Mouse (Mus musculus): ENCODE measurements around the gene Spata33. TPM values are rescaled to one million over a fixed set of nuclear protein-coding genes. Genes with fewer than 3 reads are reported as not detected.

Gene Spata33
- total and polyA plus RNA-seq, 2 experiments from 2014 or later: 11.4 to 21.3 TPM

DNA sequence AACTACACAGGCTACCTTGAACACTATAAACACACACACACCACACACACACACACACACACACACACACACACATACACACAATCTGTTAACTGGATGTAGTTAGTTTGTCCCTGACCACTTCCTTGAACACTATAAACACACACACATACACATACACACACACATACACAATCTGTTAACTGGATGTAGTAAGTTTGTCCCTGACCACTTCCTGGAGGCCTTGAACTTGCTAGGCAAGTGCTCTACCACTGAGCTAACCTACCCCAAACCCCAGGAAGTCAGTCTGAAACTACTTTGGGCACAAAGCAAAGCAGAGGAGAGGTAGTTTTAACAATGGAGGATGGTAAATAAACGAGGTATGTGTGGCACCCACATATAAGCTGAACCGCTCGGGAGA lies 9.1 kb upstream of the Spata33 start:
- no peak overlapping the region for H3K4me2 ChIP-seq (ENCODE audit: low read depth, low read length)
- DNase-seq (ENCODE audit: low spot score) (no peak), ATAC-seq (ENCODE audit: insufficient read depth, low read depth) (no peak)
- H3K27ac ChIP-seq (ENCODE audit: low read depth): no peak overlapping the region
- H3K27me3 ChIP-seq (ENCODE audit: control insufficient read depth, insufficient read depth, low read length): 0 out of 2 replicates have a peak, but pooled peaks cover 4% of the 10 kb centered on the region
- TF ChIP-seq CTCF (IDR thresholded peaks at IDR 0.05; ENCODE audit: low read depth): no peak
- no peak for TF ChIP-seq EP300 (IDR thresholded peaks at IDR 0.05; ENCODE audit: low read depth)
- no peaks in the 10 kb centered on the region for H3K9me3 ChIP-seq (replicated peaks; ENCODE audit: control insufficient read depth, low read length)
- peaks cover 29% of the 10 kb centered on the region for H3K36me3 ChIP-seq (replicated peaks; ENCODE audit: control insufficient read depth, insufficient read depth, low read length)
- no peaks in the 10 kb centered on the region for H3K4me1 ChIP-seq (ENCODE audit: control insufficient read depth, insufficient read depth)
- 85% methylated on average over 3 of the region's 3 CpGs for WGBS
- no peak overlapping the region for H3K4me3 ChIP-seq (ENCODE audit: low read depth, low read length)
- H3K9ac ChIP-seq (replicated peaks; ENCODE audit: low read depth, low read length): no peak overlapping the region

GRCm38 (mm10) chr8:123211876-123212275 lies 756 bp upstream of the Spata33 start:
- Histone ChIP-seq H3K4me3 (ENCODE audit: low read depth, low read length) (peak overlapping the region; percentile 83), H3K9ac (replicated peaks; ENCODE audit: low read depth, low read length) (peak overlapping the region; percentile 93), H3K27ac (ENCODE audit: low read depth) (no peak overlapping the region; the same call in 1 of the 2 replicates), H3K4me1 (ENCODE audit: control insufficient read depth, insufficient read depth) (peaks cover 31% of the 10 kb centered on the region), H3K9me3 (replicated peaks; ENCODE audit: control insufficient read depth, low read length) (no peaks in the 10 kb centered on the region), H3K27me3 (ENCODE audit: control insufficient read depth, insufficient read depth, low read length) (no peaks in the 10 kb centered on the region), H3K36me3 (replicated peaks; ENCODE audit: control insufficient read depth, insufficient read depth, low read length) (peaks cover 34% of the 10 kb centered on the region), H3K4me2 (ENCODE audit: low read depth, low read length) (peak overlapping the region; percentile 84)
- no peak for DNase-seq (ENCODE audit: low spot score)
- TF ChIP-seq CTCF (IDR thresholded peaks at IDR 0.05; ENCODE audit: low read depth) (no peak), EP300 (IDR thresholded peaks at IDR 0.05; ENCODE audit: low read depth) (no peak)
- WGBS: 29% methylated on average over 10 of the region's 10 CpGs
- no peak for ATAC-seq (ENCODE audit: insufficient read depth, low read depth)

DNA sequence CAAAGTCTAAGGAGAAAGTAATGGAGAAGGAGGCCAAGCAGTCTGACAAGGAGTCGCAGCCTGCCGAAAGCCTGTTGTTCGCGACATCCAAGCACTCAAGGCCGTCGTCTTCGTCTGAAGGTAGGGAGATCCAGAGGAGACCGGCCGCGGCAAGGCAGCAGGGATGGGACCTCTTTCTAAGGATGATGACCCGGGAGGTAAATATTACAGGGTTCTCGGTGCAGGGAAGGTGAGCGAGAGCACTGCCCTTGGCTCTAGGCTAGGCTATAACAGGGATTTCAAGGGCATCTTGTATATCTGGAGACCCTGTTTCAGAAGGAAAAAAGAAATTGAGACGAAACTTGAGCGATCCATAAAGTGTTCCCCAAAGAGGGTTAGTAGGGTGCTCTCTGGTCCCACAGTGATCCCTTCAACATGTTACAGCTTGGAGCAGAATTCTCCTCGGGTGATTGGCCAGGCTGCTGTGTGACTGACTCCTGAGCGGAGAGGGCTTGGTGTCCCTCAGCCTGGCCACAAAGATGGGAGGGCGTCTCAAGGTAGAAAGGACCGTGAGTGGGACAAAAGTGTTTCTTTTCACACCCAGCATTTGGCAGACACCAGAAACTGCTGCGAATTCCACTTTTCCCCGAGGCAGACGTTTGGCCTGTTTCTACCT lies 613 bp downstream of the Spata33 start:
- no peak for TF ChIP-seq CTCF (IDR thresholded peaks at IDR 0.05; ENCODE audit: low read depth)
- TF ChIP-seq EP300 (IDR thresholded peaks at IDR 0.05; ENCODE audit: low read depth): no peak
- Histone ChIP-seq H3K27me3 (ENCODE audit: control insufficient read depth, insufficient read depth, low read length) (no peaks in the 10 kb centered on the region), H3K4me1 (ENCODE audit: control insufficient read depth, insufficient read depth) (peaks cover 31% of the 10 kb centered on the region), H3K27ac (ENCODE audit: low read depth) (peak overlapping the region; percentile 68), H3K4me2 (ENCODE audit: low read depth, low read length) (peak overlapping the region; percentile 84), H3K9ac (replicated peaks; ENCODE audit: low read depth, low read length) (peak overlapping the region; percentile 61), H3K9me3 (replicated peaks; ENCODE audit: control insufficient read depth, low read length) (no peaks in the 10 kb centered on the region), H3K4me3 (ENCODE audit: low read depth, low read length) (peak overlapping the region; percentile 83), H3K36me3 (replicated peaks; ENCODE audit: control insufficient read depth, insufficient read depth, low read length) (peaks cover 20% of the 10 kb centered on the region)
- DNase-seq (ENCODE audit: low spot score) (no peak), ATAC-seq (ENCODE audit: insufficient read depth, low read depth) (0 out of 2 replicates have a peak, but pooled peaks have one; percentile 2)
- 18% methylated on average over 22 of the region's 22 CpGs for WGBS

DNA sequence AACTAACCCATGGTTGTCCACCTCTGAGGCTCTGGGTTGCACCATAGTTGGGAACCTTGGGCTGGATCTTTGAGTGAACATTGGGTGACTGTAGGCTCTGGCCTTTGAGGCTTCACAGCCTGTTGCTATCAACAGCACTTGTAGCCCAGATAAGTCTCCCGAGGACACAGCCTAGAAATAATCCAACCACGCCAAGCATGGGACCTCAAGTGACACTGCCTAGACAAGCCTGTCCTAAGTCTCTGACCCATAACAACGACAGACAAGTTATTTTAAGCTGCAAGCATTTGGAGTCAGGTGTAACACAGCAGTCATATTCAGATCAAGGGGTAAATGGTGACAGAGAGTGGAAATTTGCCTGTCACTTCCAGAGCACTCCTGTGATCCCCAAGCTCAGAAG lies 2.8 kb downstream of the Spata33 start:
- Histone ChIP-seq H3K4me1 (ENCODE audit: control insufficient read depth, insufficient read depth) (peaks cover 31% of the 10 kb centered on the region), H3K4me2 (ENCODE audit: low read depth, low read length) (no peak overlapping the region), H3K9ac (replicated peaks; ENCODE audit: low read depth, low read length) (no peak overlapping the region), H3K36me3 (replicated peaks; ENCODE audit: control insufficient read depth, insufficient read depth, low read length) (no peaks in the 10 kb centered on the region), H3K27me3 (ENCODE audit: control insufficient read depth, insufficient read depth, low read length) (no peaks in the 10 kb centered on the region), H3K27ac (ENCODE audit: low read depth) (peak overlapping the region; percentile 38), H3K9me3 (replicated peaks; ENCODE audit: control insufficient read depth, low read length) (no peaks in the 10 kb centered on the region), H3K4me3 (ENCODE audit: low read depth, low read length) (no peak overlapping the region)
- TF ChIP-seq EP300 (IDR thresholded peaks at IDR 0.05; ENCODE audit: low read depth) (peak; percentile 60; the same call in 1 of the 2 replicates), CTCF (IDR thresholded peaks at IDR 0.05; ENCODE audit: low read depth) (no peak)
- 32% methylated on average over 3 of the region's 3 CpGs for WGBS
- peak; percentile 64 for ATAC-seq (ENCODE audit: insufficient read depth, low read depth)
- DNase-seq (ENCODE audit: low spot score): peak; percentile 60

GRCm38 (mm10) chr8:123220917-123221316 lies 8.3 kb downstream of the Spata33 start:
- Histone ChIP-seq H3K9me3 (replicated peaks; ENCODE audit: control insufficient read depth, low read length) (no peaks in the 10 kb centered on the region), H3K27me3 (ENCODE audit: control insufficient read depth, insufficient read depth, low read length) (no peaks in the 10 kb centered on the region), H3K4me2 (ENCODE audit: low read depth, low read length) (no peak overlapping the region), H3K36me3 (replicated peaks; ENCODE audit: control insufficient read depth, insufficient read depth, low read length) (no peaks in the 10 kb centered on the region), H3K27ac (ENCODE audit: low read depth) (no peak overlapping the region), H3K4me1 (ENCODE audit: control insufficient read depth, insufficient read depth) (peaks cover 14% of the 10 kb centered on the region; the same call in 1 of the 2 replicates), H3K4me3 (ENCODE audit: low read depth, low read length) (no peak overlapping the region), H3K9ac (replicated peaks; ENCODE audit: low read depth, low read length) (no peak overlapping the region)
- DNase-seq (ENCODE audit: low spot score): no peak
- no peak for TF ChIP-seq EP300 (IDR thresholded peaks at IDR 0.05; ENCODE audit: low read depth)
- TF ChIP-seq CTCF (IDR thresholded peaks at IDR 0.05; ENCODE audit: low read depth): no peak
- 48% methylated on average over 1 of the region's 1 CpGs for WGBS
- no peak for ATAC-seq (ENCODE audit: insufficient read depth, low read depth)
